Mouse (Mus musculus) left cerebral cortex, postnatal 25 days (tissue): ENCODE data around the gene Prr3. TPM values are rescaled to one million over a fixed set of nuclear protein-coding genes. Genes with fewer than 3 reads are reported as not detected.

ENCODE experiments used
- DNase-seq, 2 experiments: peaks; one replicate each; pipeline ENCODE4 v3.0.0; 2022; ENCODE audit warnings: low spot score in 2 of 2, mixed read lengths in 1 of 2
- intact Hi-C: fragments of 180-260 bp; cut with DNase I; formaldehyde crosslinking; loops from one replicate; pipeline ENCODE4 v1.15.1; 2025
- total RNA-seq, 2 experiments: library from RNA; stranded (reverse); gene quantifications; 2 replicates each; pipeline ENCODE4 v1.2.3; 2021

The Prr3 gene
- total RNA-seq, 2 experiments from 2014 or later, result 40.1 to 42.9 TPM

DNA sequence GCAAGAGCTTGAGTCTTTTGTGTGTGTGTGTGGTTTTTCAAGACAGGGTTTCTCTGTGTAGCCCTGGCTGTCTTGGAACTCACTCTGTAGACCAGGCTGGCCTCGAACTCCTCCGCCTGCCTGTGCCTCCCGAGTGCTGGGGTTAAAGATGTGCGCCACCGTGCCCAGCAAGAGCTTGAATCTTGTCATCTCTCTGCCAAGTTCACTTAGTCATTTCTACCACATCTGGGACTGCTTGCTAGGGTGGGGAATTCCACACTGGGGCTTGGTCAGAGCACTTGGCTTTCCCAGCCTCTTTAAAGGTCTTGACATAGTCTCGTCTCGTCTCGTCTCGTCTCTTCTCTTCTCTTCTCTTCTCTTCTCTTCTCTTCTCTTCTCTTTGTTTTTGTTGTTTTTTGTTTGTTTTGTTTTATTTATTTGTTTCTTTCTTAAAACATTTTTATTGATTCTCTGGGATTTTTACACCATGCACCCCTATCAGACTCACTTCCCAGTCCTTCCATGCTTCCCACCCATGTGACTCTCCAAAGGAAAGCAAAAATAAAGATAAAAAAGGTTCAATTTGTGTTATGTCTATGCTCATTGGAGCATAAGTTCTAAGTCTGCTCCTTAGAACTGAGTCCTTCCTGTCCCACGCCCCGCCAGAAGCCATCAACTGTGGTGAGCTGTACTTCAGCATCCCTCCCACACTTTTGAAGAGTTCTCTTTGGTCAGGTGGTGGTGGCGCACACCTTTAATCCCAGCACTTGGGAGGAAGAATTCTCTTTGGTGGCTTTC is 21.3 kb upstream of the Prr3 start:
- DNase-seq, result no peak
- intact Hi-C loops, result no loop called here

DNA sequence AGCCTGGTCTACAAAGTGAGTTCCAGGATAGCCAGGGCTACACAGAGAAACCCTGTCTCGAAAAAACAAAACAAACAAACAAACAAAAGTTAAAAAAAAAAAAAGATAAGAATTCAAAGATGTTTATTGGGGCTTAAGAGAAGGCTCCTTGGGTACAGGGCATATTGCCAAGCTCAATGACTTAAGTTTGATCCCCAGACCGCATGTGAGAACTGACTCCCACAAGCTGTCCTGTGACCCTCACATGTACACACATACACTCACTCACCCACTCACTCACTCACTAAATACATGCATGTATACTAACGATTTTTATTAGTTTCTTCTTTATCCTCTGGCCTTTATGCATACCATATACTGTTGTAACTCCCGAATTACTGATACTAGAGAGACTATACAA is 20.3 kb upstream of the Prr3 start:
- DNase-seq, result no peak
- intact Hi-C loops, result no loop called here

DNA sequence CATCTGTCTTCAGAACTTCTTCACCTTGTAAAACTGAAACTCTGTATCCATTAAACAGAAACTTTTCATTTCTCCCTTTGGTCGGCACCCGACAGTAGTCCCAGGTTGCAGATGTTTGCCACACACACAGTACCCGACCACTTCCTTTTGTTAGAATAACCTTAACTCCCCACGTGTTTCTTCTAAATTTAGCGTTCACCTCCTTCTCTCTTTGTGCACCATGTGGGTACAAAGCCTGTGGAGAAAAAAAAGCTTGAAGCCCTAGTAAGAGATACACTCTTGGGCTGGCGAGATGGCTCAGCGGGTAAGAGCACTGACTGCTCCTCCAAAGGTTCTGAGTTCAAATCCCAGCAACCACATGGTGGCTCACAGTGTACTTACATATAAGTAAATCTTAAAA is 19.3 kb upstream of the Prr3 start:
- intact Hi-C loops, result loop anchor here (5.0 kb wide), 1 partner anchor 113 kb away; no protein-coding TSS in a partner anchor
- DNase-seq, result no peak

DNA sequence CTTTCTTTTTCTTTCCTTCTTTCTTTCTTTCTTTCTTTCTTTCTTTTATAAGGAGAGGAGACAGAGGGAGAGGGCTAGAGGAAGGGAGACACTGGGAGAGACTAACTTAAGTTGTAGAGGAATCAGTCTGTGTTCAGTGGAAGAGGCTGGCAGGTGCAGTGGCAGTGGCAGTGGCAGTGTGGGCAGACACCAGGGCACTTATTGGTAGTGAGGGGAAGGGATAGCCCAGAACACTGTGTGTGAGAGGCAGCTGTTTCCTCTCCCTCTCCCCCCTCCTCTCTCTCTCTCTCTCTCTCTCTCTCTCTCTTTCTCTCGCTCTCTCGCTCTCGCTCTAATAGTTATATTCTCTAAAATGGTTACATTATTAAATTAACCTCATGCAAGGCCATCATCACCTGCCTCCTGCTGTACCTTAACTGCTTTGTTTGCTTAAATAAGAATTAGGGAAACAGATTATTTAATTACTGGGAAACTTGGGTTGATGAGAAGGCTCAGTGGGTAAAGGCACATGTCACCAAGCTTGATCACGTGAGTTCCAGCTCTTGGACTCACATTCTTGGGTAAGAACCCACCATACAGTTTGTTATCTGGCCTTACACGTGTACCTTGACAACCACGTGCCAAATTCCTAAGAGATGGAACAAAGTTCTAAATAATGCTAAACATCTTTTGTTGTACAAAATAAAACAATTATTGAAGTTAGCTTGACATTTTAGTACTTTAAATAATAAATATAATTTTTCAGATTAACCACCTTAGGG is 18.7 kb upstream of the Prr3 start:
- DNase-seq, result no peak
- intact Hi-C loops, result loop anchor here (5.0 kb wide), 1 partner anchor 114 kb away; no protein-coding TSS in a partner anchor

DNA sequence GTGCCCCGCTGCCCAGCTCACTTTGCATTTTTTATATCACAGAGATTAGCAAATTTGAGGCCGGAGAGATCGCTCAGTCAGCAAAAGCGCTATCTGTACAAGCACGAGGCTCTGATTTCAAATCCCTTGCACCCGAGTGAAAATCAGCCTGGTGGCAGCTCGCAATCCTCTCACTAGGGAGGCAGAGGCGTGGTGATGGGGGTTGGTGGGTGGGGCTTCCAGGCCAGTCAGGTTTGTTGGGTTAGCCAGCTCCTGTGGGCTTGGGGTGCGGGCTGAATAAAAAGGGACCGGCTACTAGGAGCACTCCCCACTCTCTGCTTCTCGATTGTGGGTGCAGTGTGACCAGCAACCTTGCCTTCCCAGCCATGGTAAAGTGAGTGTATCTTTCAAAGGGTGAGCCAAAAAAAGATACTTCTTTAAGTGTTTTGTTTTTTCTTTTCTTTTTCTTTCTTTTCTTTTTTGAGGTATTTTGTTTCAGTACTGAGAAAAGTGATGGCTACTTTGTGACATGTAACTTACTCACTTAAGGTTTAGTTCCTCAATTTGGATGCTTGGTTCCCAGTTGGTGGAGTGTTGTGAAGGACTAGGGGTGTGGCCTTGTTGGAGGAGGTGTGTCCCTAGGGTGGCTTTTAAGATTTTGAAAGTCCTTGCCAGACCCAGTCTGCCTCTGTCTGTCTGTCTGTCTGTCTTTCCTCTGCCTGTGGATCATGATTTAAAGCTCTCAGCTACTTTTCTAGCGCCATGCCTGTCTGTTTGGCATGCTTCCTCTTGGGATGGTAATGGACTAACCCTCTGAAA is 17.9 kb upstream of the Prr3 start:
- DNase-seq, result no peak
- intact Hi-C loops, result loop anchor here (1.0 to 5.0 kb wide), 3 partner anchors 37 to 193 kb away; partner anchors contain the start of gene H2-T3

DNA sequence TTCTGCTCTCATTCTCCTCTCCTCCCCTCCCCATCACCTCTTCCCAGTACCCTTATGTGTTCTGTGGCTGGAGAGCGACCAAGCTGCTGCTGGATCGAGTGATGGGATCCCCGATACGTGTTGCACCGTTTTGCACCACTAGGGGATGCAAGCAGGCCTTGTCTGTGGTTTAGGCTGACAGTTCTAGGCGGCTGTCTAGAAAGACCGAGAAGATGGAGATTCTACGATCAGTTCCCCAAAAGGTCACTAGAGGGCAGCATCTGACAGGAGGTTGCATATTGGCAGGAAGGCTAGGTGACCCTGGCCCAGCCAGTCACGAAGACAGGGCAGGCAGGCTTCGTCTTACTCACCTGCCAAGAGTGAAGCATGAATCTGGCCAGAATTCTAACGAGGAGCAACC is 16.9 kb upstream of the Prr3 start:
- intact Hi-C loops, result loop anchor here (1.0 to 5.0 kb wide), 3 partner anchors 38 to 194 kb away; partner anchors contain the start of gene H2-T3
- DNase-seq, result peak; percentile 92 to 97

DNA sequence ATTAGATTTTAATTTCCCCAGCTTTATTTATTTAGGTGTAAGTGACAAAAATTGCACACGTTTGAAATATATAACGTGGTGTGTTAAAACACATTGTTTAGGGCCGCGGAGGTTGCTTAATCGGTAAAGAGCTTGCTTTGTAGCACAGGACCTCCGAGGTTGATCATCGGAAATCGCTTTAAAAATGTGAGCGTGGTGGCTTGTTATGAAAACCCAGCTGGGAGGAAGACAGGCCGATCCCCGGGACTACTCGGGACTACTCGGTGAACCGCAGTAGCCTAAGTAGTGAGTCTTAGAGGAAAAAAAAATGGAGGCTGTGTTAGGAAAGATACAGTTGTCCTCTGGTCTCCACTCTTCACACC is 14.8 kb upstream of the Prr3 start:
- no peak for DNase-seq
- intact Hi-C loops, result loop anchor here (5.0 kb wide), 1 partner anchor 117 kb away; no protein-coding TSS in a partner anchor

DNA sequence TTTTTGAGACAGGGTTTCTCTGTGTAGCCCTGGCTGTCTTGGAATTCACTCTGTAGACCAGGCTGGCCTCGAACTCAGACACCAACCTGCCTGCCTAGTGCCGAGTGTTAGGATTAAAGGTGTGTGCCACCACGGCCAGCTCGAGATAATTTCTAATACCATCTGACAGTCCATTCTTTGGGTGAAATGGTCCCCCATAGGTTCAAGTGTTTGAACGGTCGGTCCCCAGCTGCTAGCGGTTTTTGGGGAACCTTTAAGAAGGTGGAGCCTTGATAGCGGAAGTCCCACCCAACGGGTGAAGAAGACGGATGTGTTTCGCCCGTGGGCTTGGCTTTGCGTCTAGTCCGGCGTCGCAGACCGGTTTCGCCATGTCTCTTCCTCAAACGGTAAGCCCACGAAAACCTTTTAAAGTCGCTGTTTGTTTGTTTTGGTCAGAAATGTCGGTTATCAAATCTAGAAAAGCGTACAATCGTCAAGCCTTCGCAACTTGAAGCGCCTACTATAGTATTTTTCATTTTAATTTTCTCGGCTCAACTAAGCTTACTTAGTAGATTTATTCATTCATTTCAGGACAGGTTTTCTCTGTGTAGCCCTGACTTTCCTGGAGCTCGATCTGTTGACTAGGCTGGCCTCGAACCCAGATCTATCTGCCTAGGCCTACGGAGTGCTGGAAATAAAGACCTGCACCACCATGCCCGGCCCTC is 14.3 kb upstream of the Prr3 start:
- peak; percentile 78 to 92 for DNase-seq
- intact Hi-C loops, result no loop called here

DNA sequence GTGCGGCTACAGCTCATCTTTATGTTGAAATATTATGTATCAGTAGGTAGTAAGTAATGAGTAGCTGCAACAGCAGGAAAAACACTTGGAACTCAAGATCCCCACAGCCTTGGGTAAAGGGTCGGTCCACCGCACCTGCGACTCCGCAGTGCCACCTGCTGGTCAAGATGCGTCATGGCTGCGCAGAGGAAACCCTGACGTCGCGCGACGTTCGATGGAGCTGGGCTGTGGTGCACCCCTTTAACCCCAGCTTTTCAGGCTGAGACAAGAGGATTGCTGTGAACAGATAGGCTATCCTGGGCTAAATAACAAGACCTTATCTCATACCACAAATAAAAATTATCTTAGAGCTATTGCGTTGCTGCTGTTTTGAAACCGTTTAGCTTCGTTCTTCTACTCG is 13.6 kb upstream of the Prr3 start:
- peak; percentile 80 to 82 for DNase-seq
- intact Hi-C loops, result loop anchor here (1.0 kb wide), 1 partner anchor 56 kb away; no protein-coding TSS in a partner anchor

DNA sequence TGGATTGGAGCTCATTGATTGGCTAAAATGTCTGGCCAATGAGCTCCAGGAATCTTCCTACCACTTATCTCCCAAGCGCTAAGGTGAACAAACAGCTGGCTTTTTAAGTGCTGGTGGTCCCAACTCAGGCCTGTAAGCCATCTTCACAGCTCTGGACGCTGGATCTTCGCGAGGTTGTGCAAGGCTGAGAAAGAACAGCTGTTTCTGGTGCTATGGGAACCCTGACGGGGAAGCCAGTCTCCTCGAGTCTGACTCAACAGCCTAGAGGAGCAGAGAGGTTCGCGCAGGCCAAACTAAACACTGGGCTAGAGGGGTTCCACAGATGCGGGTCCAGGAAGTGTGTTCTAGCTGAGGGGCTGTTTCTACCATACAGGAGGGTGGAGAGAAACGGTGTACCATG is 11.7 kb upstream of the Prr3 start:
- no peak for DNase-seq

DNA sequence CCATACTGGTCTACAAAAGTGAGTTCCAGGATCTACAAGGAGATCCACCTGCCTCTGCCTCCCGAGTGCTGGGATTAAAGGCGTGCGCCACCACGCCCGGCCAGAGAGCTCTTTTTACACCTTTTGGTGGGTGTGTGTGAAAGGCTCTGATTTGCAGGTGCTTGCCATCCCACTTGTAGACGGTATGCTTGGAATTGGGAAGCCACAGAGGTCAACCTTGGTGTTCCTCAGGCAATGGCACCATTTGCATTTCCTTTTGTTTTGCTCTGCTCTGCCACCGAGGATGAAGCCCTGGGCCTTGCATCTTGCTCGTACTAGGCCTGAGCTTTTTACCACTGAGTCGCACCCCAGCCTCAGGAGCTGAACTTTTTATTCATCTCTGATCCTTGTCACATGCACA is 1.7 kb upstream of the Prr3 start:
- intact Hi-C loops, result no loop called here
- no peak for DNase-seq

More for the DNA sequence above, 11.7 kb upstream of the Prr3 start:
- intact Hi-C loops, result no loop called here

DNA sequence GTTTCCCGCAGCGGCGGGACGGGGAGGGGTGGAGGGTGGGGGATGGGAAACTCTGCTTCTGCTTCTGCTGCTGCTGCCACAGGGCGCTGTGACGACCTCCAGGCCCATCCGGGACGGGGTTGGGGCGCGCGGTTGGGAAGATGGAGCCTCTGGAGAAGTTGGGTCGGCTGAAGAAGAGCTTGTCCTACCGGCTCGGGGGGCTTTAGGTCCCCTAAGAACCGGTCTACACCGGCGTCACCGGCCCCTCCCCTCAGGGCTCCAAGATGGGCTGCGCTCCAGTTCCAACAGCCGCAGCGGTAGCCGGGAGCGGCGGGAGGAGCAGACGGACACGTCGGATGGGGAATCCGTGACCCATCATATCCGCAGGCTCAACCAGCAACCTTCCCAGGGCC is 323 bp upstream of the Prr3 start:
- DNase-seq, result peak; percentile 53 to 61
- intact Hi-C loops, result no loop called here

DNA sequence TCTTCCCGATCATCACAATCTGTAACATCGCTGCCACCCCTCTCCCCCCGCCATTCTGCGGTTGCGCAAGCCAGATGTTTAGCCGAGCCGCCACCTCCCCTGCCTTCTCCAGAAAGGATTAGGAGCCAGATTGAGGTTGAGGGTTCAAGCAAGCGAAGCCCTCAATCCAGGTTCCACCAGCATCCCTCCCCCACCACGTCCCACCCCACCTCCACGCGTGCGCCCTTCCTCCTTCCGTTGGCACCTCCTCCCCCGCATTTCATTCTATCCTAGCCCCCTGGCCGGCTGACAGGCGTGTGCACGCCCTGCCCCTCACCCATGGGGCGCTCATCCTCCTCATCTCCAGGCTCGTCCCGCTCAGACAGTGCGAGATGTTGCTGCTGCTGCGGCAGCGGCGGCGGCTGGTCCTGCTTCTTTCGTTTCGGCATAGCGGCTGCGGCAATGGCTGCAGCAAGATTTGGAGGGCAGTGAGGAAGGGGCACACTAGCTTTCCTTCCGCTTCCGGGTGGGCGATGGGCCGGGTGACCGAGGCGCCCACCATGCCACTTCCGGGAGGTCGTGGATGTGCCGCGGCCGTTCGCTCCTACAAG is 1.1 kb downstream of the Prr3 start:
- peak; percentile 94 to 95 for DNase-seq
- intact Hi-C loops, result loop anchor here (10.0 kb wide), 2 partner anchors 144 to 976 kb away; partner anchors contain the start of genes Ppp1r11, Tubb5, Znrd1 and Znrd1as

DNA sequence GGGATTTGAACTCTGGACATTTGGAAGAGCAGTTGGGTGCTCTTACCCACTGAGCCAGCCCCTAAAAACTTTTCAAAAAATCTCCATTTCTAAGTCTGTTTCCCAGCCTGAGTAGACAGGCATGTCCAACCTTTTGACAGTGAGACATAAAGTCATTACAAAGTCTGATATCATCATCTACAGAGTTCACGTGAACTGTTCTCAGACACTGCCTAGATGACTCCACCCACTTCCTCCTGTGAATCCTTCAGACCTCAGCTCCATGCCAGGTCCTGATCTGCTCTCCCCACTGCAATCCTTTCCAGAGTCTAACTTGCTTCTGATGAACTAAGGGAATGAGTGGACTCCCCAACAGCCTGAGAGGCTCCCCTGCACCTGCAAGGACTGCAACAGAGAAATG is 7.9 kb downstream of the Prr3 start:
- intact Hi-C loops, result loop anchor here (10.0 kb wide), 2 partner anchors 137 to 983 kb away; partner anchors contain the start of genes Ppp1r11, Tubb5, Znrd1 and Znrd1as
- no peak for DNase-seq

DNA sequence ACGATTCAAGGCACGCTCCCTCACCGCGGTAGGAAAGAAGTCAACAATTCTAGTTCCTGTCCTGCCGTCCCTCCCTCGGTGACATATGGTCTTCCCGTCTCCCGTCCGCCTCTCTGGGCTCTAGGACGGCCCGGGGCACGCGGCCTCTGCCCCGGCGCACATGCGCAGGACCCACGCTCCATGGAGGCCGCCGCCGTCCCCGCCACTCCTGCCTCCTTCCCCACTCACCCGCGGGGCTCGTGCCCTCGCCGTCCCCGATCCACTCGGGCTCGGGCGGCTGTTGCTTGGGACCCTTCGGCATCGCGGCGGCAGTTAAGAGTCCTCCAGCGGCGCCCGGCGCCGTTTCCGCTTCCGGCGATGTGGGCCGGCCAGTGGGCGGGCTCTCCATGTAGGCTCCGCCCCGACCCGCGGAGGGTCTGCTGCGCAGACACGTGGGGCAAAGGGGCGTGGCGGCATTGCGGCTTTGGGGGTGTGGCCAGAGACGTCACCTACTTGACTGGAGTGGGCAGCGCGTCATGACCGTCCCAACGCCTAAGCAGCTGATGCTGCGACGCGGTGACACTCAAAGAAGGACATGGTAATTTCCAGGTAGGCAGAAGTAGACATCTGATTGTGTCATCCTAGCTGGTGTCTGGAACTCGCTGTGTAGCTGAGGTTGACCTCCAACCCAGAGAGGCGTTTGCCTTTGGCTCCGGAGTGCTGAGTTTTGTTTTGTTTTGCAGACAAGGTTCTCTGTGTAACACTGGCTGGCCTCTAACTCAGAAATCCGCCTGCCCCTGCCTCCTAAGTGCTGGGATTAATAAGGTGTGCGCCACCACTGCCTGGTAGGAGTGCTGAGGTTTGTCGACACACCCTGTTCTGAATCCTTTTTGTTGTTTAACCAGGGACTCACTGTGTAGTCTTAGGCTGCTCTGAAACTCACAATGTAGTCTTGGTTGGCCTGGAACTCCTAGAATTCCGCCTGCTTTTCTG is 10.3 kb downstream of the Prr3 start, which contains the start of gene Abcf1:
Abcf1 (minus strand) TSS at position 344 of the 972 bp plus-strand sequence.
- intact Hi-C loops, result loop anchor here (10.0 kb wide), 2 partner anchors 135 to 985 kb away; partner anchors contain the start of genes Ppp1r11, Tubb5, Znrd1 and Znrd1as
- peak; percentile 98 to 99 for DNase-seq

DNA sequence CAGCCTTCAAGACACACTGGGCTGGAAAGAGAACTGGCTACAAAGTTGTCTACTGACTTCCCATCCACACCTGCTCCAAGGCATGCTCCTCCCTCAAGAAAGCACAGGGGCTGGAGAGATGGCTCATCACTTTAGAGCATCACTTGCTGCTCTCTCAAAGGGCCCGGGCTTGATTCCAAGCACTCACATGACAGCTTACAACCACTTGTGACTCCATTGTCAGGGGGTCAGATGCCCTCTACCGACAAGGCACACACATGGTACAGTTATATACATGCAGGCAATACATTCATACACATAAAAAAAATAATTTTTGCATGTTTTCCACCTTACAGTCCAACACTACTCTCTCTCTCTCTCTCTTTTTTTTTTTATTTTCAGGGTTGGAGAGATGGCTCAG is 12.4 kb downstream of the Prr3 start:
- no peak for DNase-seq
- intact Hi-C loops, result no loop called here

DNA sequence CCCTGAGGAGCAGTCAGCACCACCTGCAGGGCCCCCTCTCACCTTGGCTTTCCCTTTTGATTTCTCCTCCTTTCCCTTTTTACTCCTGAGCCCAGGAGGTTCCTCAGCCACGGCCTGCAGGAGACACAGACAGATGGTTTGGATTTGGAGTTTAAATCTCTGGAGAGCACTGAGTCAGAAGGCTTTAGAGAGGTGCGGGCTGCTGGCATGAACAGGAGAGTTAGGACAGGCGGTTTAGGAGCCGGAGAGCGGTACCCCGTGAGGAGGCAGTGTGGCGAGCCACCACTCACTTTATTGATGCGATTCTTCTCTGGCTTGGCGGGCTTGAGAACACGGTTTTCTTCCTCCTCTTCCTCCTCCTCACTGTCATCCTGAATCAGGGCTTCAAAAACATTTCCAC is 16.8 kb downstream of the Prr3 start:
- intact Hi-C loops, result no loop called here
- no peak for DNase-seq
